ENCODE assay signal across 12 mouse cellular contexts in genomic region chr13:56024410-56025026, GRCm38 (mm10).
DNase-seq lines count a peak whose midpoint lies in the region; ATAC-seq and TF ChIP-seq lines count a peak whose summit lies in the region.
"Had no signal": no experiment of that assay in that cellular context is flagged by ENCODE, and none has a peak within 500 bp of the region (broad histone marks: within the 10 kb centered on the region; RNA-seq: fewer than 3 reads in every experiment).

No protein-coding gene starts in this region.

- no peaks in the 10 kb centered on the region for H3K9me3 ChIP-seq in kidney, postnatal 0 days (replicated peaks; ENCODE audit: low read length)
- H3K9me3 ChIP-seq in embryonic facial prominence, embryonic 13.5 days, result no peaks in the 10 kb centered on the region
- no peaks in the 10 kb centered on the region for H3K9me3 ChIP-seq in limb, embryonic 15.5 days
- no peaks in the 10 kb centered on the region for H3K9me3 ChIP-seq in hindbrain, embryonic 11.5 days (ENCODE audit: control insufficient read depth, low read length)

- H3K4me1 ChIP-seq in kidney, postnatal 0 days (replicated peaks; ENCODE audit: insufficient read depth, low read length), result peaks cover 5% of the 10 kb centered on the region; the same call in 1 of the 2 replicates
- H3K4me1 ChIP-seq in embryonic facial prominence, embryonic 13.5 days, result 0 out of 2 replicates have a peak, but pooled peaks cover 5% of the 10 kb centered on the region
- H3K4me1 ChIP-seq in limb, embryonic 15.5 days, result peaks cover 4% of the 10 kb centered on the region; the same call in 1 of the 2 replicates
- H3K4me1 ChIP-seq in hindbrain, embryonic 11.5 days (replicated peaks; ENCODE audit: control insufficient read depth, insufficient read depth, low read length), result no peaks in the 10 kb centered on the region

- TF ChIP-seq CTCF in kidney, postnatal 0 days (IDR thresholded peaks at IDR 0.05; ENCODE audit: low read depth), result no peak

- intact Hi-C loops in heart, postnatal 10 days (cut with DNase I), result no loop called here

- peak overlapping the region; percentile 45 for H3K4me2 ChIP-seq in kidney, postnatal 0 days (ENCODE audit: low read length)
- H3K4me2 ChIP-seq in embryonic facial prominence, embryonic 13.5 days, result peak overlapping the region; percentile 20; the same call in 1 of the 2 replicates
- peak overlapping the region; percentile 20; the same call in 1 of the 2 replicates for H3K4me2 ChIP-seq in limb, embryonic 15.5 days
- H3K4me2 ChIP-seq in hindbrain, embryonic 11.5 days (replicated peaks; ENCODE audit: low read depth, low read length), result no peak overlapping the region

- no peak overlapping the region for H3K27ac ChIP-seq in kidney, postnatal 0 days
- H3K27ac ChIP-seq in embryonic facial prominence, embryonic 13.5 days, result no peak overlapping the region
- no peak overlapping the region for H3K27ac ChIP-seq in limb, embryonic 15.5 days
- H3K27ac ChIP-seq in hindbrain, embryonic 11.5 days (ENCODE audit: low read depth, low read length), result no peak overlapping the region

- no peak overlapping the region for H3K9ac ChIP-seq in kidney, postnatal 0 days (ENCODE audit: low read depth, low read length)
- no peak overlapping the region for H3K9ac ChIP-seq in embryonic facial prominence, embryonic 13.5 days
- H3K9ac ChIP-seq in limb, embryonic 15.5 days, result no peak overlapping the region
- H3K9ac ChIP-seq in hindbrain, embryonic 11.5 days (ENCODE audit: low read depth, low read length), result no peak overlapping the region

- peak overlapping the region; percentile 7; the same call in 1 of the 2 replicates for H3K4me3 ChIP-seq in kidney, postnatal 0 days (replicated peaks; ENCODE audit: low read depth, low read length)
- no peak overlapping the region for H3K4me3 ChIP-seq in embryonic facial prominence, embryonic 13.5 days
- peak overlapping the region; percentile 0; the same call in 1 of the 2 replicates for H3K4me3 ChIP-seq in limb, embryonic 15.5 days
- no peak overlapping the region for H3K4me3 ChIP-seq in hindbrain, embryonic 11.5 days (ENCODE audit: low read depth, low read length)
- H3K4me3 ChIP-seq: myocyte had no signal

- H3K27me3 ChIP-seq in kidney, postnatal 0 days (ENCODE audit: insufficient read depth, low read length), result no peaks in the 10 kb centered on the region; the same call in 1 of the 2 replicates
- no peaks in the 10 kb centered on the region; the same call in 1 of the 2 replicates for H3K27me3 ChIP-seq in embryonic facial prominence, embryonic 13.5 days
- peaks cover 12% of the 10 kb centered on the region for H3K27me3 ChIP-seq in limb, embryonic 15.5 days
- H3K27me3 ChIP-seq in hindbrain, embryonic 11.5 days (ENCODE audit: control insufficient read depth, insufficient read depth, low read length), result no peaks in the 10 kb centered on the region

- no peaks in the 10 kb centered on the region for H3K36me3 ChIP-seq in kidney, postnatal 0 days (ENCODE audit: insufficient read depth, low read length)
- H3K36me3 ChIP-seq in embryonic facial prominence, embryonic 13.5 days, result no peaks in the 10 kb centered on the region
- no peaks in the 10 kb centered on the region for H3K36me3 ChIP-seq in limb, embryonic 15.5 days
- no peaks in the 10 kb centered on the region for H3K36me3 ChIP-seq in hindbrain, embryonic 11.5 days (ENCODE audit: control insufficient read depth, insufficient read depth, low read length)

- no peak for ATAC-seq in kidney, postnatal 0 days (replicated peaks; ENCODE audit: low FRiP score, low read depth)
- ATAC-seq in embryonic facial prominence, embryonic 13.5 days (ENCODE audit: insufficient number of reproducible peaks, insufficient read depth, low FRiP score, low TSS enrichment, low read depth), result no peak
- ATAC-seq in limb, embryonic 15.5 days (ENCODE audit: insufficient number of reproducible peaks, low FRiP score, low TSS enrichment, low read depth), result no peak
- ATAC-seq in hindbrain, embryonic 11.5 days (ENCODE audit: low FRiP score), result no peak

- peak; percentile 43 for DNase-seq in heart, adult 11 months
- DNase-seq in heart, postnatal 10 days, result no peak
- DNase-seq in kidney, postnatal 0 days (ENCODE audit: low spot score), result no peak
- DNase-seq in kidney, adult 11 months, result no peak
- DNase-seq in hindbrain, embryonic 11.5 days (ENCODE audit: low spot score), result no peak
- DNase-seq in left cerebral cortex, adult 8-10 months (ENCODE audit: low spot score in 2 of 2), result no peak
- DNase-seq: adrenal gland, adult 2 months; cerebellum, adult 8-10 months; right cerebral cortex, postnatal 25 days had no signal

- 18% methylated on average over 14 of the region's 14 CpGs for WGBS in kidney, postnatal 0 days
- WGBS in embryonic facial prominence, embryonic 13.5 days, result 50% methylated on average over 14 of the region's 14 CpGs
- WGBS in limb, embryonic 15.5 days, result 36% methylated on average over 14 of the region's 14 CpGs
- 71% methylated on average over 14 of the region's 14 CpGs for WGBS in hindbrain, embryonic 11.5 days

Comparison
In these comparisons a context has a peak if more than half of its experiments do, and no peak if none do; other contexts are left out.
1. H3K4me3 ChIP-seq: peak in kidney, postnatal 0 days (single experiment) and limb, embryonic 15.5 days (single experiment); none in embryonic facial prominence, embryonic 13.5 days (single experiment) and hindbrain, embryonic 11.5 days (single experiment).